Mouse (Mus musculus): ENCODE results near the gene Zranb1.
A peak's percentile ranks its signal among the peaks of the same experiment; 100 is the strongest.

Zranb1 gene

DNA sequence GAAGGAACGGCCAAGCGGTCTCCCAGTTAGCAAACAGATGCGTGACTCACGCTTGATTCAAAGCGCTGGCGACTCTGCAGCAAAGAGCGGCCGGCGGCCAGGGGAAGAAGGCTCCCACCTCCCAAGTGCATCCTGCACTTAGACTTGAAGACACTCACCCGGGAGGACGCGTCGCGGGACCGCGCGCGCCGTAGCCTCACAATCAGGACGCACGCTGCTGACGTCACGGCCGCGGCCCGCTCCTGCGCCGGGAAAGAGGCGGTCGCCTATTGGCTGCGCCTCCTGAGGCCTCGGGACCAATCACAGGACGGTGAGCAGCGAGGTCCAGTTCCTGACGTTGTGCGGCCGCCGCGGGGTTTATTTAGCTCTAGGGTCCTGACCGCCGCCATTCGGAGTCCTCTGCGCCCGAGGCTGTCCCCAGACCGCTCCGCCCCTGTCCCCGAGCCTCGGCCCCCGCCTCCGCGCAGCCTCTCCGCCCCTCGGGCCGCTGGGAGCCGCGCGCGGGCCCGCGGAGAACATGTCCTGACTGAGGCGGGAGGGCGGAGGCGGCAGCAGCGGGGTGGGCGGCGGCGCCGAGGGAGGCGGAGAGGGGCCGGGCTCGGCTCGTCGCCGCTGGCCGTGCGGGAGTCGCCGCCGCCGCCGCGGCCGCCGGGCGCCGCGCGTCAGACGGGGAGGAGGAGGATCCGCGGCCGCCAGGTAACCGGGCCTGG is at the start of gene Zranb1:
Gene Zranb1, plus strand, starts transcription at position 293 of the 710 bp plus-strand sequence.
- DNase-seq, result peak; percentile 97 to 98

DNA sequence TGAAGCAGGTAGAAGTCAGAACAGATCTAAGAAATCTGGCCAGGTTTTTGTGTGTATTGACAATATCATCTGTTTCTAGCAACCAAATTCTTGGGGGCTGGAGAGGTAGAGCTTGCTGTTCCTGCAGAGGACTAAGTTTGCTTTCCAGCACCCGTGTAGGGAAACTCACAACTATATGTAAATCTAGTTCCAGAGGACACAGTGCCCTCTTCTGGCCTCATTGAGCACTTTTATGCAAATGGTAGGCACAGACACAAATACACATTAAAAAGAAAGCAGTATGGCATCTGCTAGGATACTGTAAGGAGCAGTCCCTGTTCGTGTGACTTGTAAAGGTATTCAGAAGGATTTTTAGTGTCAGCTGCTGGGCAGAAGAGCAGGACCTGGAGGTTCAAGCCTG is 48.6 kb upstream of the Zranb1 start:
- peak in 1 of 2 experiments; percentile 10 for DNase-seq

DNA sequence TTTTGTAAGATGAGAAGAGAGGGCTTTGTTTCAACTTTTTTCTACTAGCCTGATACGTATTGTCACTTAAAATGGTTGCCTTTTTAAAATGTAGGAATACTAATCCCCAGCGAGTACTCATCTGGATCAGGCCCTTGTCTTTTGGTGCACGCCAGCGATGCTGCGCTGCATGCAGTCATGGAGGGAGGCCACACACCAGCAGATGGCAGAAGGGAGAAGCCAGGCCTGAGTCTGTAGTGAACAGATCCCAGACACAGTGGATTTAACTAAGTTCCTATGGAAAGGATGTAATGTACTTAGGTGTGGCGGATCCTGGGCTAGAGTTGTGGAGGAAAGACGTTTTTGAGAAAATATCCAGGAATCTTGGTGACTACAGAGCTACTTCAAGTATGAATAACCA is 46.9 kb upstream of the Zranb1 start:
- DNase-seq, result no peak

DNA sequence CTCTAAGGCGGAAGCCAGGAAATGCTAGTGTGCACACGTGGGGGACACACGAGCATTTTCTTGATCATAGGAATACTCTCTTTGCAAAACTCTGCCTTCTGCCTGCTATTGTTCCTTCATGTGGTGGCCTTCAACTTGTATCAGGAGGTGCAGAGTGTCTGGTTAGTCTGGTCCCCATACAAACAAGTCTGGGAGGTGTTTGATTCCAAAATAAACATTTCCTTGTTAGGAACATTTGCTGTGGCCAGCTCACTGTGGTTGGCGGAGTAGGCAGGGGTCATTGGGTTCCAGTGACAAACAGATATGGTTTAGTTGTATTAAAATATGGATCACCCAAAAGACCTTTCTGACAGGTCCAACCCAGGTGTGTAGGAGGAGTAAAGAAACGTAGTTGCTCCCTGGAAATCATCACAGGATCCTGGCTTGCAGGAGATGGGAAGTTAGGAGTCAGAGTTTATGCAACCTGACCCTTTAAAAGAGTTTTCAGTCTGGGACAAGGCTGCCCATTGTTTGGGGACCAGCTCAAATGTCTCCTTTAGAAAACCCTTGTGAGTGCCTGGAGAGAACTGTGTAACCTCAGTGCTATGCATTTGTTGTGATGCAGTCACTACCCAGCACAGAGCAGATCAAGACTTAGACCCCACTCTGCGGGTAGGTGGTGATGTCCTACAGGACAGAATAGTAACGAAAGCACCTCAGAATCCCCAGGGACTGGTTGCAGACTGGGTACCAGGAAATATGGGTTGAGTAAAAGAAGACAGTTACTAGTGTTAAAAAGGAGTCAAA is 43.7 kb upstream of the Zranb1 start:
- DNase-seq, result no peak

DNA sequence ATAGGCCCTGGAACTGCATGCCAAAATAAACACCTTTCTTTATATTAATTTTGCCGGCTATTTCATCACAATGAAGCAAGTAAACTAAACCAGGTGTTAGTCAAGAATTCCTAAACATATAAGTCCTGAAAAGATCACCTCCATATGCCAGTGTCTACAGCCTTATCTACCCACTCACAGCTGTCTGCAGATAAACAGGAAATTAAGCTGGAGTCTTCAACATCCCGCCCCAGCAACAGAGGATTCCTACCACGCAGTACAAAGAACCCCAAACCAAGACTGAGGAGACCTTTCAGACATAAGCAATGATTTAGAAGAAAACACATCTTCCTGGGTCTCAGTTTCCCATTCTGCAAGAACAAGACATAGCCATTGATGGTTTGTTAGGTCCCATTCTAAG is 42.9 kb upstream of the Zranb1 start:
- DNase-seq, result no peak

- no peak for DNase-seq
Measured at GRCm38 (mm10) chr7:132888518-132889249, 42.3 kb upstream of the Zranb1 start.

DNA sequence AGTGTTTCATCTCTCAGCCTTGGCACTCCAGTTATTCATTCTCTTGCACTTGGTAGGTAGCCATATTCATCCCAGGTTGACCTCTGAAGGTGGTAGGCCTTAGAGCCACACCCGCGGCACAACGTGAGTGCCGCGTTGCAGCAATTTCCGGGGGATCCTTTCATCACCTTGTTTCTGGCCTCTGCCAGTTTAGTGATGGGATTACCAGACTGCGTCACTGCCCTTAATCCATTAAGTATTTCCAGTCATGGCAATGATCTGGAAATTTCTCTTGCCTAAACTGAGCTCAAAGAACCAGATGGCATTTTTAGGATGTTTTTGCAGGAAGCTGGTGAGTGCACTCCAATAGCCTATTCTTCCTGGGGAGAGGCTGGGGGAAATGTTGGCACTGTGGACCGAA is 41.3 kb upstream of the Zranb1 start:
- no peak for DNase-seq

- DNase-seq, result no peak
Measured at GRCm38 (mm10) chr7:132890201-132890600, 40.7 kb upstream of the Zranb1 start.

GRCm38 (mm10) chr7:132891561-132892310 is 39.2 kb upstream of the Zranb1 start:
- DNase-seq, result no peak

DNA sequence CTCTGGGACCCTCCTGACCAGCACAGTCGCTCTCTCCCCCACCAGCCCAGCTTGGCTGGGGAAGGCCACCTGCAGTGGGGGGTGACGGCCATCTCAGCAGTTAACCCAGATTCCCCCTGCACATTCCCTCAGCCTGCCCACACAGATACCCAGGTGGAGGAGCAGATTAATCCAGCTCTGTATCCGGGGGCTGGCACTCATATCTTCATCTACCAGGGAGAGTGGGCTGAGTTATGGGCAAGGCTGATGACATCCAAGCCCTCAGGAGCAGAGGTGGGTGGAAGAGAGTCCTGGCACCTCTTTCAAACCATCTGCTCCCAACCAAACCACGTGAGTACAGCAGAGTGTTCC is 38.7 kb upstream of the Zranb1 start:
- no peak for DNase-seq

DNA sequence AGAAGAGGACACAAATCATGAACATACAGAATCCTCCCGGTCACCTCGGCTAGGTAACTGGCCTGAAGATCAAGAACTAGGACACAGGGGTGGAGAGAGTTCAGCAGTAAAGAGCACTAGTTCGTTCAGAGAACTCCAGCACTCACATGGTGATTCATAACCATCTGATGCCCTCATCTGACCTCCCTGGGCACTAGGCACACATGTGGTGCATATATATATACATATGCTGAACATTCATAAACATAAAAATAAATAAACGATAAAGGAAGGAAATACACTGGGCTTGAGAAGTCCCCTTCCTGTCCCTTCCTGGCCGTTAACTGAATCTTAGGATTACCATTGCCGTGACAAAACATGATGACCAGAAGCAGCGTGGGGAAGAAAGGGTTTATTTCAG is 38.1 kb upstream of the Zranb1 start:
- no peak for DNase-seq

DNA sequence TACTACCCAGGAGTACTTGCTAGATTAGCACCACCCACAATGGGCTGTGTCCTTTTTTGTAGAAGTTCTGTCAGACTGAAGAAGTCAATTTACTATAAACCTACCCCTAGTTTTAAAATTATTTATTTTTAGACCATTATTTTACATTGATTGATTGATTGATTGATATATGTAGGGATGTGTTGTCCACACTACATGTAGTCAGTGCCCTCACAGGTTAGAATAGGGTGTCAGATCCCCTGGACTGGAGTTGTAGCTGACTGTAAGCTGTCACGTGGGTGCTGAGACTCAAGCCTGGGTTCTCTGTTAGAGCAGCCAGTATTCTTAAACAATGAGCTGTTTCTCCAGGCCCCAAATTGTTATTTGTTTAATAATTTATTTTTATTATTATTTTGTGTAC is 37.6 kb upstream of the Zranb1 start:
- DNase-seq, result no peak

DNA sequence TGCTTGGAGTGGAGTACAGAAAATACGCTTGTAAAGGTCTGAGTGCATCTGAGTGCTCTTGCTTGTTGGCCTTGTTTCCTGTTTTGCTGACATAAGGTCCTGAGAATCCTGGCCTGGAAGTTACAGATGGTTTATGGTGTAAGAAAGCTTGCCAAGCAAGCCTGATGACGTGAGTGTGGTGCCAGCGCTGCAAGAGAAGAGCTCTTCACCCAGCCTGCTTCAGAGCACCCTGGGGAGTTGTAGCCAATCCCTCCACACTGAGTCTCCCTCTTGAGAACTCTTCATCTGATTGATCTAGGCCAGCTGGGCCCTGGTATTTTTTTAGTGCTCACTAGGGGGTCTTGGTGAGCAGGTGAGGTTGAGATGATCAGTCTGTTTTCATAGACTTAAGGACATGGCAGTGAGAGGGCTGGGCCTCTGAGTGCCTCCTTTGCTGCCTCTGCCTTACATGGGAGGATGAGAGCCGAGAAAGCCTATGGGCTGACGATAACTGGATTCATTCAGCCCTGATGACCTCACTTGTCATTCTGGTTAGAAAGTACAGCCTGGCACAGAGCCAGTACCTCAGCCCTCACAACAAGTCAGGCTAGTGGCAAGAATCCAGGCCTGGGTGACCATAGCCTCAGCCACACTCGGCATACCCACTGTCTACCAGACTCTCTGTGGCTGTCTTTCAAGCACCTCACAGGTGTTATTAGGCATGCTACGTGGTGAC is 35.9 kb upstream of the Zranb1 start:
- DNase-seq, result no peak

GRCm38 (mm10) chr7:132896206-132896815 is 34.6 kb upstream of the Zranb1 start:
- no peak for DNase-seq

DNA sequence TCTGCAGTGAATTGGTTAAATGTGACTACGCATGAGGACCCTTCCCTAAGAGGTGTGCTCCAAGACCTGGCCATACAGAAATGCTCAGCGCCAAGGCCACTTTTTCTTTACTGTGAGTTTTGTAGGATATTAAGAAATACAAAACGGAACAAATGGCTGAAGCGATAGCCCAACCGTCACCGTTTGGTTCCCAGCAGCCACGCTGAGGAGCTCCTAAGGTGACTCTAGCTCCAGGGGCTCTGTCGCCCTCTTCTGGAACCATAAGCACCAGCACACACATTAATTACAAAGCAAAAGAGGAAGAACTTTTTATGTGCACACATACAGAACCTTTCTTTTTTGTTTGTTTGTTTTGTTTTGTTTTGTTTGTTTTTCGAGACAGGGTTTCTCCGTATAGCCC is 33.7 kb upstream of the Zranb1 start:
- DNase-seq, result no peak

- peak; percentile 42 to 52 for DNase-seq
Measured at GRCm38 (mm10) chr7:132898234-132898633, 32.7 kb upstream of the Zranb1 start.

- no peak for DNase-seq
Measured at GRCm38 (mm10) chr7:132900826-132901531, 30.0 kb upstream of the Zranb1 start.

DNA sequence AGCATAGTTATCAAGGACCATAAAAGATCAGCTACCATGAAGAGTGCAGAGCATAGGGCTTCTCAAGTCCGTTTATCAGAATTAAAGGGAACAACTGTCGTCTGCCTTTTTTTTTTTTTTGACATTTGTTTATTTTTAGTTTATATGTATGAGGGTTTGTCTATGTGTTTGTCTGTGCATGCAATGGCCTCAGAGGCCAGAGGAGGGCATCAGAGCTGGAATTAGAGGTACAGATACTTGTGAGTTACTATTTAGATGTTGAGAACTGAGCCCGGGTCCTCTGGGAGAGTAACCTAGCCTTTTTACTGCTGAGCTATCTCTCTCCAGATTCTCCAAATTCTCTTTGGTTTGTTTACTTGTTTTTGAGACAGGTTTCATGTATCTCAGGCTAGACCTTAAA is 27.1 kb upstream of the Zranb1 start:
- no peak for DNase-seq

DNA sequence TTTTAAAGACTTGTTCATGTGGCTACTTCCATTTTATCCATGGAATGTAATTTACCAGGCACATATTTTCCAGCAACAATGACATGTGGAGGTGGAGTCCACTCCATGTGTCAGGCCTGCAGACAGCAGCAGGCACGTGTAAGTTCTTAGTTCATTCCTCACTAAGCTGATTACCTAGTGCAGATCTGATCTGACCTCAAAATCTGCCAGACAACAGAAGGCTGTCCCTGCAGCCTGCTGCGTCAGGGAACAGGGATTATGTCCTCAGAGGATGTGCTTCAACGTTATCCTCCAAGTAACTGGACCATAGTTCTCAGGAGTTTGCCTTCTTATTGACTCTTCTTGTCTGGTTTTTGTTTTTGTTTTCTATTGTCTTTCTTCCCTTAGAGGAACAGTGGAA is 9.0 kb upstream of the Zranb1 start:
- DNase-seq, result no peak

DNA sequence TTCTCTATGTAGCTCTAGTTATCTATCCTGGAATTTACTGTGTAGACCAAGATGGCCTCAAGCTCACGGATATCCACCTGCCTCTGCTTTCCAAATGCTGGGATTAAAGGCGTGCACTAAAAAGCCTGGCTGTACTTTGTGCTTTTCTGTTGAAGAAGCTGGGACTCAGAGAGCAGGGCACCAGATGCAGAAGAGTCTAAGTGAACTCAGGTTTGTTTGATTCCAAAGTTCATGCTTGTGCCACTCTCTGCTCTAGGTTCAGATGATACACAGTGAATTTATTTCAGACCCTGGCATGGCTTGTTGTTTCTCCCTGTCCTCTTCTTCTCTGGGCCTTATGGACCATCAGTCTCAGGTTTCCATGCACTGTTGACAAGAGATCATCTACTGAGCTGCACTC is 5.7 kb upstream of the Zranb1 start:
- no peak for DNase-seq

DNA sequence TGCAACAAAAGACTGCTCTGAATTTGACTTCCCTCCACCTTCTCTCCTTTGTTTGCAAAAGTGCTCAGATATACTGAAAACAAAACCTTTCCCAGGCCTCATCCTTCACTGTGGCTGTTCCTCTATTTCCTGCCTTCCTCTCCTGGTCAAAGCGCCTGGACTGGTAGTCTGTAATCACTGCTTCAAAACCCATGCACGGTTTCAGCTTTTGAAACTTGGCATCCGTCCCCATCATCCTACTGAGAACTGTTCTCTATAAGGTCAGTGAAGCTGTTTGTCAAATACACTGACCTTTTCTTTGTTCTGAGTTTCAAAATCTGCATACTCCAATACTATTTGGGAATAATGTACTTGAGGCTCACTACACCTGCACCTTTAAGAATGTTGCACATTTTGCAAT is 3.7 kb upstream of the Zranb1 start:
- no peak for DNase-seq

All from thymus, postnatal 36 days (tissue).